Mouse (Mus musculus) myocyte (in vitro differentiated cells): ENCODE data around the gene Sdccag8. TPM values are rescaled to one million over a fixed set of nuclear protein-coding genes. Genes with fewer than 3 reads are reported as not detected.

Source experiments
- H3K27me3 ChIP-seq: one replicate; pipeline ENCODE4 v1.6.1; 2011; ENCODE audit not compliant: control insufficient read depth, insufficient read depth, insufficient read length
- H3K36me3 ChIP-seq: one replicate; pipeline ENCODE4 v1.6.1; 2011; ENCODE audit not compliant: control insufficient read depth, insufficient read depth
- H3K4me2 ChIP-seq: one replicate; pipeline ENCODE4 v1.6.1; 2011; ENCODE audit warnings: low read depth, control low read depth
- H3K4me3 ChIP-seq: one replicate; pipeline ENCODE4 v1.5.1; 2011; ENCODE audit warnings: mild to moderate bottlenecking, control low read depth, moderate library complexity
- H3K79me2 ChIP-seq: one replicate; pipeline ENCODE4 v1.6.1; 2011; ENCODE audit not compliant: control insufficient read depth, insufficient read depth
- H3ac ChIP-seq: one replicate; pipeline ENCODE4 v1.6.1; 2011; ENCODE audit not compliant: control insufficient read depth, insufficient read length
- CEBPB ChIP-seq: IDR thresholded peaks from 2 replicates; pipeline ENCODE4 v1.6.1; 2011; ENCODE audit warnings: mild to moderate bottlenecking, moderate library complexity; ENCODE audit not compliant: poor library complexity, insufficient read depth, severe bottlenecking
- E2F4 ChIP-seq: IDR thresholded peaks from one replicate; pipeline ENCODE4 v1.6.1; 2011; ENCODE audit warnings: mild to moderate bottlenecking, control low read depth, moderate library complexity; ENCODE audit not compliant: insufficient read depth
- MAX ChIP-seq: IDR thresholded peaks from one replicate; pipeline ENCODE4 v1.6.1; 2011; ENCODE audit warnings: low read depth, mild to moderate bottlenecking, control low read depth
- MYOD1 ChIP-seq, 3 experiments: IDR thresholded peaks; one replicate each; pipeline ENCODE4 v1.6.1; 2011; ENCODE audit warnings: control low read depth in 2 of 3, low read depth in 2 of 3, mild to moderate bottlenecking in 2 of 3, moderate library complexity in 1 of 3; ENCODE audit not compliant: insufficient read length in 2 of 3, control insufficient read depth in 1 of 3
- MYOG ChIP-seq, 3 experiments: IDR thresholded peaks; one replicate each; pipeline ENCODE4 v1.6.1; 2011; ENCODE audit warnings: control low read depth in 2 of 3, low read depth in 2 of 3, mild to moderate bottlenecking in 2 of 3; ENCODE audit not compliant: insufficient read length in 2 of 3, control insufficient read depth in 1 of 3, insufficient read depth in 1 of 3
- POLR2A ChIP-seq: IDR thresholded peaks from one replicate; pipeline ENCODE4 v1.6.1; 2011; ENCODE audit warnings: low read depth, mild to moderate bottlenecking, control low read depth, moderate library complexity; ENCODE audit not compliant: insufficient read length
- POLR2AphosphoS2 ChIP-seq: IDR thresholded peaks from one replicate; pipeline ENCODE4 v1.6.1; 2011; ENCODE audit warnings: low read depth, control low read depth; ENCODE audit not compliant: insufficient read length
- REST ChIP-seq: IDR thresholded peaks from one replicate; pipeline ENCODE4 v1.6.1; 2011; ENCODE audit warnings: mild to moderate bottlenecking, control low read depth, moderate library complexity; ENCODE audit not compliant: insufficient read depth, insufficient read length
- SRF ChIP-seq: IDR thresholded peaks from one replicate; pipeline ENCODE4 v1.6.1; 2011; ENCODE audit warnings: low read depth; ENCODE audit not compliant: control insufficient read depth, insufficient read length
- TCF12 ChIP-seq: IDR thresholded peaks from one replicate; pipeline ENCODE4 v1.6.1; 2011; ENCODE audit warnings: mild to moderate bottlenecking, control low read depth; ENCODE audit not compliant: poor library complexity, insufficient read depth, severe bottlenecking
- TCF3 ChIP-seq: IDR thresholded peaks from one replicate; pipeline ENCODE4 v1.6.1; 2011; ENCODE audit warnings: low read depth, control low read depth; ENCODE audit not compliant: insufficient read length
- USF1 ChIP-seq: IDR thresholded peaks from one replicate; pipeline ENCODE4 v1.6.1; 2011; ENCODE audit warnings: low read depth, mild to moderate bottlenecking, control low read depth, moderate library complexity
- polyA plus RNA-seq: library from polyadenylated mRNA; unstranded; fragments of >200 nt; fragmentation: generic; extraction: Trizol; gene quantifications from one replicate; pipeline ENCODE4 v1.2.1, GENCODE M21; 2012; ENCODE audit warnings: missing spikeins

The Sdccag8 gene
- polyA plus RNA-seq, 1 experiment: 8.4 TPM

- Histone ChIP-seq H3ac (no peak overlapping the region), H3K4me3 (no peak overlapping the region), H3K36me3 (no peaks in the 10 kb centered on the region), H3K27me3 (no peaks in the 10 kb centered on the region), H3K4me2 (no peak overlapping the region), H3K79me2 (no peaks in the 10 kb centered on the region)
- TF ChIP-seq POLR2A (no peak), SRF (no peak), CEBPB (no peak), TCF12 (no peak), MAX (no peak), POLR2AphosphoS2 (no peak), MYOG (IDR thresholded peaks at IDR 0.05; ENCODE audit: control insufficient read depth in 1 of 3, insufficient read depth in 1 of 3, insufficient read length in 2 of 3, low read depth in 2 of 3) (no peak), USF1 (no peak), MYOD1 (IDR thresholded peaks at IDR 0.05; ENCODE audit: control insufficient read depth in 1 of 3, insufficient read length in 2 of 3, low read depth in 2 of 3) (no peak), E2F4 (no peak), TCF3 (no peak), REST (no peak)
These were observed 101.5 kb downstream of the Sdccag8 start for GRCm38 (mm10) chr1:176915946-176916345.

GRCm38 (mm10) chr1:176919486-176919885, 105.0 kb downstream of the Sdccag8 start:
- Histone ChIP-seq H3K4me3 (no peak overlapping the region), H3K27me3 (no peaks in the 10 kb centered on the region)
- TF ChIP-seq TCF12 (no peak), SRF (no peak), MAX (no peak), E2F4 (no peak), USF1 (no peak), CEBPB (no peak), MYOG (IDR thresholded peaks at IDR 0.05; ENCODE audit: control insufficient read depth in 1 of 3, insufficient read depth in 1 of 3, insufficient read length in 2 of 3, low read depth in 2 of 3) (no peak)

GRCm38 (mm10) chr1:176922842-176923241, 108.4 kb downstream of the Sdccag8 start:
- TF ChIP-seq MYOG (IDR thresholded peaks at IDR 0.05; ENCODE audit: control insufficient read depth in 1 of 3, insufficient read depth in 1 of 3, insufficient read length in 2 of 3, low read depth in 2 of 3) (no peak), POLR2A (no peak), MYOD1 (IDR thresholded peaks at IDR 0.05; ENCODE audit: control insufficient read depth in 1 of 3, insufficient read length in 2 of 3, low read depth in 2 of 3) (no peak), MAX (no peak), TCF12 (no peak), POLR2AphosphoS2 (no peak), E2F4 (no peak), TCF3 (no peak), USF1 (no peak), REST (no peak), SRF (no peak), CEBPB (no peak)
- H3K79me2 ChIP-seq: no peaks in the 10 kb centered on the region

More at GRCm38 (mm10) chr1:176919486-176919885, 105.0 kb downstream of the Sdccag8 start:
- Histone ChIP-seq H3ac (no peak overlapping the region), H3K36me3 (no peaks in the 10 kb centered on the region), H3K79me2 (no peaks in the 10 kb centered on the region), H3K4me2 (no peak overlapping the region)

GRCm38 (mm10) chr1:176926009-176926408, 111.5 kb downstream of the Sdccag8 start:
- no peak for TF ChIP-seq MYOD1 (IDR thresholded peaks at IDR 0.05; ENCODE audit: control insufficient read depth in 1 of 3, insufficient read length in 2 of 3, low read depth in 2 of 3)
- no peak for TF ChIP-seq POLR2A
- TF ChIP-seq REST: no peak
- TF ChIP-seq TCF3: no peak
- Histone ChIP-seq H3K36me3 (no peaks in the 10 kb centered on the region), H3K4me2 (no peak overlapping the region), H3K79me2 (no peaks in the 10 kb centered on the region), H3K4me3 (no peak overlapping the region), H3ac (no peak overlapping the region), H3K27me3 (no peaks in the 10 kb centered on the region)

More at GRCm38 (mm10) chr1:176922842-176923241, 108.4 kb downstream of the Sdccag8 start:
- no peak overlapping the region for H3ac ChIP-seq
- H3K27me3 ChIP-seq: no peaks in the 10 kb centered on the region
- H3K36me3 ChIP-seq: no peaks in the 10 kb centered on the region
- no peak overlapping the region for H3K4me3 ChIP-seq
- no peak overlapping the region for H3K4me2 ChIP-seq

- no peaks in the 10 kb centered on the region for H3K27me3 ChIP-seq
- TF ChIP-seq MAX: no peak
- TF ChIP-seq E2F4: no peak
- no peak for TF ChIP-seq POLR2AphosphoS2
- TF ChIP-seq TCF3: no peak
- TF ChIP-seq SRF: no peak
- TF ChIP-seq CEBPB: no peak
- no peak for TF ChIP-seq USF1
- TF ChIP-seq POLR2A: no peak
- no peak for TF ChIP-seq TCF12
- no peak for TF ChIP-seq REST
- no peak overlapping the region for H3ac ChIP-seq
- no peak overlapping the region for H3K4me3 ChIP-seq
- H3K36me3 ChIP-seq: no peaks in the 10 kb centered on the region
- H3K4me2 ChIP-seq: no peak overlapping the region
- no peaks in the 10 kb centered on the region for H3K79me2 ChIP-seq
These were observed 112.9 kb downstream of the Sdccag8 start for GRCm38 (mm10) chr1:176927312-176927711.
